Mouse (Mus musculus): ENCODE results near the gene 4930404H24Rik.

GRCm38 (mm10) chr2:153443434-153444240, 49.0 kb upstream of the 4930404H24Rik start:
- no peak for TF ChIP-seq CTCF (IDR thresholded peaks at IDR 0.05; ENCODE audit: borderline replicate concordance, insufficient read depth, low read depth, low read length)
- TF ChIP-seq POLR2A (IDR thresholded peaks at IDR 0.05; ENCODE audit: borderline replicate concordance, insufficient read depth, low read length), result no peak
